Mouse (Mus musculus) heart, adult 2 months (tissue): ENCODE results near the gene 2310007B03Rik. TPM values are rescaled to one million over a fixed set of nuclear protein-coding genes. Genes with fewer than 3 reads are reported as not detected.
A peak's percentile ranks its signal among the peaks of the same experiment; 100 is the strongest.

Experiments used
- DNase-seq, 2 experiments: peaks; one replicate each; pipeline ENCODE4 v3.0.0; 2021
- H3K27ac ChIP-seq: fragments of 200-600 bp; 2 replicates; pipeline ENCODE4 v1.8.1; 2022
- H3K27me3 ChIP-seq: fragments of 200-500 bp; 2 replicates; pipeline ENCODE4 v1.6.1; 2012; ENCODE audit warnings: mild to moderate bottlenecking, low read length, inconsistent platforms, mixed read lengths; ENCODE audit not compliant: control insufficient read depth, insufficient read depth
- H3K36me3 ChIP-seq: fragments of 200-500 bp; 2 replicates; pipeline ENCODE4 v1.6.1; 2012; ENCODE audit warnings: low read length, inconsistent platforms; ENCODE audit not compliant: control insufficient read depth, insufficient read depth
- H3K4me1 ChIP-seq: fragments of 200-500 bp; 2 replicates; pipeline ENCODE4 v1.6.1; 2011; ENCODE audit warnings: low read length; ENCODE audit not compliant: control insufficient read depth, insufficient read depth
- H3K4me3 ChIP-seq: fragments of 200-600 bp; 2 replicates; pipeline ENCODE4 v1.8.1; 2022
- H3K79me2 ChIP-seq: fragments of 200-500 bp; replicated peaks from 2 replicates; pipeline ENCODE4 v1.6.1; 2012; ENCODE audit warnings: mild to moderate bottlenecking, inconsistent platforms, low read length, moderate library complexity, mixed read lengths; ENCODE audit not compliant: control insufficient read depth, insufficient read depth
- H3K9ac ChIP-seq: fragments of 200-500 bp; 2 replicates; pipeline ENCODE4 v1.6.1; 2012; ENCODE audit warnings: low read depth, mild to moderate bottlenecking, control low read depth, inconsistent platforms, low read length, mixed read lengths
- CTCF ChIP-seq: fragments of 200-600 bp; IDR thresholded peaks from 2 replicates; pipeline ENCODE4 v1.8.1; 2022; ENCODE audit warnings: antibody characterized with exemption, mild to moderate bottlenecking, moderate library complexity
- EP300 ChIP-seq: fragments of 200-500 bp; IDR thresholded peaks from 2 replicates; pipeline ENCODE4 v1.6.1; 2011; ENCODE audit warnings: low read depth, low read length, control low read depth; ENCODE audit not compliant: insufficient read depth
- POLR2A ChIP-seq: fragments of 200-500 bp; IDR thresholded peaks from 2 replicates; pipeline ENCODE4 v1.6.1; 2011; ENCODE audit warnings: mild to moderate bottlenecking, low read depth, low read length, control low read depth; ENCODE audit not compliant: insufficient read depth
- WGBS: fragments of 180-500 bp; shearing (Covaris S2); methylation state at CpG from one replicate; pipeline ENCODE4 v1.1.7; 2018; 5-methylcytosine and 5-hydroxymethylcytosine counted together
- intact Hi-C: fragments of 180-260 bp; cut with DNase I; formaldehyde crosslinking; loops from one replicate; pipeline ENCODE4 v1.15.1; 2025
- polyA plus RNA-seq: library from polyadenylated mRNA; depleted of rRNA; stranded (reverse); fragments of >200 nt; gene quantifications from 2 replicates; pipeline ENCODE4 v1.2.3, GENCODE M21; 2012
- total RNA-seq, 2 experiments: library from RNA; stranded (reverse); gene quantifications; 2 replicates each; pipeline ENCODE4 v1.2.3; 2021

The 2310007B03Rik gene
- total and polyA plus RNA-seq, 3 experiments: 0.82 TPM; not detected in 2

GRCm38 (mm10) chr1:93144176-93144575 is 16.6 kb downstream of the 2310007B03Rik start:
- Histone ChIP-seq H3K27me3 (no peaks in the 10 kb centered on the region), H3K4me1 (no peaks in the 10 kb centered on the region; the same call in 1 of the 2 replicates), H3K27ac (no peak overlapping the region), H3K36me3 (no peaks in the 10 kb centered on the region), H3K4me3 (no peak overlapping the region), H3K9ac (no peak overlapping the region), H3K79me2 (no peaks in the 10 kb centered on the region)
- 56% methylated on average over 9 of the region's 9 CpGs for WGBS
- DNase-seq: peak in 1 of 2 experiments; percentile 58
- TF ChIP-seq EP300: no peak
- intact Hi-C loops: no loop called here

DNA sequence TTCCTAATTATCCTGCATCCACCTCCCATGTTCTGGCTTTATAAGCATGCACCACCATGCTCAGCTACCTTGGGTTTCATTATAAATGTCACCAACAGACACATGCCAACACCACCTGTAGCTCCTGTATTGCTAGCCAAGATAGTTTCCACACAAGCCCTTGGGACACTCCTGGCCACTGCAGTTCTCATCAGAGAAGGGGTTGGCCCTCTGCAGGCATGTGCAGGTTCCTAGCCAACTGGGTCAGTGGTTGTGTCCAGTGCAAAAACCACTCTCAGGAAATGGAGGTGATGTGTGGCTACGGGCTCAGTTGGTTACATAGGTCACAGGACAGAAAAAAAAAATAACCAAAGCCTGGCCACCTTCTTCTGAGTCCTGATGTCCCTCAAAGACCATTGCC is 17.9 kb downstream of the 2310007B03Rik start:
- H3K9ac ChIP-seq: no peak overlapping the region
- no peak overlapping the region for H3K27ac ChIP-seq
- intact Hi-C loops: no loop called here
- TF ChIP-seq EP300: no peak
- TF ChIP-seq CTCF: no peak
- no peak for TF ChIP-seq POLR2A
- 39% methylated on average over 1 of the region's 1 CpGs for WGBS
- H3K79me2 ChIP-seq: no peaks in the 10 kb centered on the region
- H3K36me3 ChIP-seq: no peaks in the 10 kb centered on the region
- no peak overlapping the region for H3K4me3 ChIP-seq
- H3K27me3 ChIP-seq: no peaks in the 10 kb centered on the region
- H3K4me1 ChIP-seq: no peaks in the 10 kb centered on the region; the same call in 1 of the 2 replicates
- peak in 1 of 2 experiments; percentile 32 for DNase-seq

GRCm38 (mm10) chr1:93139713-93140112 is 21.0 kb downstream of the 2310007B03Rik start:
- Histone ChIP-seq H3K4me3 (no peak overlapping the region), H3K36me3 (no peaks in the 10 kb centered on the region), H3K9ac (no peak overlapping the region), H3K27me3 (no peaks in the 10 kb centered on the region), H3K4me1 (no peaks in the 10 kb centered on the region; the same call in 1 of the 2 replicates), H3K79me2 (no peaks in the 10 kb centered on the region), H3K27ac (no peak overlapping the region)
- 49% methylated on average over 7 of the region's 7 CpGs for WGBS
- intact Hi-C loops: no loop called here
- no peak for DNase-seq
- no peak for TF ChIP-seq POLR2A

DNA sequence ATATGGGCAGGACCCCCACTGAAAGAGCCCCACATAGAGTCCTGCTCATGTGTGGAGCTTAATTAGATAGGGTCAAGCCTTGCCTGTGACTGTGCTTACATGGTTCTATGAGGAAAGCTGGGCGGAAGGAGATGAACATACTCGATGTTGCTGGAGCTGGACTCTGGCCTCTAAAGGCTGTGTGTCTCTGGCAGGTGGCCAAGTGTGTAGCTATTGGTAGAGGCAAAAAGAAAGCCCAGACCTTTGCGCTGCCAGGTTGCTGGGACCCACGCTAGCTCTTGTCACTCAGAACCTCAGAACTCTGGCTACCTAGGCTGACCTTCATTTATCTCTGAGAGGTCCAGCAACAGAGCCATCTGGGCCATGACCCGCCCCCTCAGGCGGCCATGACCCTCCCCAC is 22.2 kb downstream of the 2310007B03Rik start:
- Histone ChIP-seq H3K4me1 (no peaks in the 10 kb centered on the region; the same call in 1 of the 2 replicates), H3K4me3 (no peak overlapping the region), H3K36me3 (no peaks in the 10 kb centered on the region), H3K27me3 (no peaks in the 10 kb centered on the region), H3K79me2 (no peaks in the 10 kb centered on the region), H3K9ac (no peak overlapping the region), H3K27ac (no peak overlapping the region)
- TF ChIP-seq POLR2A (no peak), EP300 (no peak), CTCF (no peak)
- no peak for DNase-seq
- intact Hi-C loops: no loop called here
- WGBS: 56% methylated on average over 6 of the region's 6 CpGs

DNA sequence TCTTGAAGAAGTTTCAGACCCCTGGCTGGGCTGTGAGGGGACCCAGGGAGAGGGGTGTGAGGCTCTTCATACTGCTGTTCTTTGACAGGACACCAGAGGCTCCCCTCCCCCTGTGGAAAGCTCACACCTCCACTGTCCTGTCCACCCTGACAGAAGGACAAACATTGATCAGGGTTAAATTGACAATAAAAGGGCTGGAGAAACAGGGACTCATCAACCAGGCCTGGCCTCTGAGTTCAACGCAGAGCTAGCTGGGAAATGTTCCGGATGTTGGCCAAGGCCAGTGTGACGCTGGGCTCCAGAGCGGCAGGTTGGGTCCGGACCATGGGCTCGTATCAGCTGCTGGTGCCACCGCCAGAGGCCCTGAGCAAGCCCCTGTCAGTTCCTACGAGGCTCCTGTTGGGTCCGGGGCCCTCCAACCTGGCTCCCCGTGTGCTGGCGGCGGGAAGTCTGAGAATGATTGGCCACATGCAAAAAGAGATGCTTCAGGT is 25.7 kb downstream of the 2310007B03Rik start, which contains the start of gene Agxt:
Gene Agxt (plus strand): TSS at position 205 of the 491 bp plus-strand sequence.
- WGBS: 87% methylated on average over 12 of the region's 12 CpGs
- intact Hi-C loops: no loop called here
- no peak for DNase-seq
- Histone ChIP-seq H3K79me2 (no peaks in the 10 kb centered on the region), H3K4me1 (no peaks in the 10 kb centered on the region), H3K27ac (no peak within 1 kb of the TSS), H3K27me3 (no peaks in the 10 kb centered on the region), H3K4me3 (no peak within 1 kb of the TSS), H3K36me3 (no peaks in the 10 kb centered on the region), H3K9ac (no peak within 1 kb of the TSS)
- no peak for TF ChIP-seq CTCF
- TF ChIP-seq POLR2A: no peak
- no peak for TF ChIP-seq EP300

DNA sequence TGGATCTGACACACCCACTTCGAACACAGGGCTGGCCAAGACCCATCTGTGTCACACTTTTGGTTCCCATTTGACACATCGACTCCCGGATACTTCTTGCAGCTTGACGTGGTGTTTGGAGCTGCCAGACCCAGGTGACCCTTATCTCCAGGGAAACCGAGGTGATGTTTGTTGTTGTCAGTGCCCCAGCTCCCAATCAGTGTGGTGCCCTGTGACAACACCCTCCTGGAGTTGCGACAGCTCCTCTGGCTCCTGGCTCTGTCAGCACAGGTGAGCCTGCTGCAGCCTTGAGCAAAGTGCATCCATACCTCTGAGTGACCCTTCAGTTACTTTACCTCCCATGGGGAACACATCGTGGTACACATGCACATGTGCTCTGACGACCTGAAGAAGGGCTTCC is 28.1 kb downstream of the 2310007B03Rik start:
- WGBS: 51% methylated on average over 8 of the region's 8 CpGs
- Histone ChIP-seq H3K79me2 (no peaks in the 10 kb centered on the region), H3K9ac (no peak overlapping the region), H3K4me1 (no peaks in the 10 kb centered on the region), H3K27me3 (no peaks in the 10 kb centered on the region), H3K27ac (no peak overlapping the region), H3K36me3 (no peaks in the 10 kb centered on the region), H3K4me3 (no peak overlapping the region)
- TF ChIP-seq POLR2A (no peak), CTCF (no peak), EP300 (no peak)
- intact Hi-C loops: no loop called here
- DNase-seq: no peak
